Mouse (Mus musculus): ENCODE data around the gene Fkbp3. TPM values are rescaled to one million over a fixed set of nuclear protein-coding genes. Genes with fewer than 3 reads are reported as not detected.

Gene Fkbp3
- total and polyA plus RNA-seq, 3 experiments: 167 to 173 TPM; not detected in 1

DNA sequence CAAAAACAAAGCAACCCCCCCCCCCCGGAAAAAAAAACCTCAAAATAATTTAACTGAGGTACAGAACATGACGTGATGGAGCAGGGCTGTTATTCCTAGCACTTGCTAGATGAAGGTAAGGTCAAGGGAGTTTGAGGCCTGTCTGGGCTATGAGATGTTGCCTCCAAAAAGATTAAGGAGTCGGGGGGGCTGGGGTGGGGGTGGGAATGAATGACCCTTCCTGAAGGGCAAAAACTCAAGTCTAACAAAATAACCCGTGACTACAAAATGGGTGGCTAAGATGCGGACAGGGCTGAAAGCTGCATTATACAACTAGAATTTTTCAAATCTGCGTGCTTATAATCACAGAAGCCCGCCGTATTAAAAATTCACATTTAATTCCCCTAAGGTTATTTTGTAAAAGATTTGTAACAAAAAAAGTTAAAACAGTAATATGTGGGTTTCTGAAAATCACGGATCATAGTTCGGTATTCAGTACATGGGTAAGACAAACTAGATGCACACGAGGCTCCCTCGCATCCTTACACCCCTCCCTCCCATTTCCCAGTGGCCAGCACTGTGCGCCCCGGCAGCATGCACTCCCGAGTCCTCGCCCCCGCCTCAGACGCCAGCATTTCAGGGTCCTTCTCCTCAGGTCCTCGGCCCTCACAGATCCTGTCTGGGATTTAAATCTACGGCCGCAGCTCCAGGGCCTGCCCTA lies 746 bp downstream of the Fkbp3 start:
- H3K27ac ChIP-seq (ENCODE audit: control insufficient read depth, low read depth, low read length): peak overlapping the region; percentile 62
- peak overlapping the region; percentile 91 for H3K9ac ChIP-seq (ENCODE audit: control insufficient read depth, low read depth, low read length, poor library complexity, severe bottlenecking)
- peak overlapping the region; percentile 84 to 86 for H3K4me3 ChIP-seq (ENCODE audit: control insufficient read depth in 1 of 2, insufficient read depth in 1 of 2, low read depth in 2 of 2, low read length in 2 of 2)
- H3K36me3 ChIP-seq (ENCODE audit: control insufficient read depth in 1 of 2, insufficient read depth in 2 of 2, low read length in 2 of 2): peaks cover 3 to 19% of the 10 kb centered on the region in 2 experiments; a peak in 3 of 4 replicates
- no peak for DNase-seq (ENCODE audit: low read depth, low spot score)
- H3K4me1 ChIP-seq (ENCODE audit: control insufficient read depth in 1 of 2, insufficient read depth in 2 of 2, low read length in 2 of 2): peaks cover 0 to 8% of the 10 kb centered on the region in 2 experiments; a peak in 2 of 4 replicates
- no peaks in the 10 kb centered on the region for H3K9me3 ChIP-seq (replicated peaks; ENCODE audit: insufficient read depth, low read length)
- H3K27me3 ChIP-seq (ENCODE audit: control insufficient read depth in 1 of 2, insufficient read depth in 2 of 2, low read length in 2 of 2): no peaks in the 10 kb centered on the region
- TF ChIP-seq KAT2A (conservative IDR thresholded peaks at IDR 0.05; ENCODE audit: low read depth, low read length) (no peak), POLR2AphosphoS5 (IDR thresholded peaks at IDR 0.05; ENCODE audit: borderline replicate concordance, low read depth, low read length) (no peak), SIN3A (IDR thresholded peaks at IDR 0.05; ENCODE audit: low read length) (no peak), ELF1 (IDR thresholded peaks at IDR 0.05; ENCODE audit: low read depth, low read length) (no peak), E2F4 (IDR thresholded peaks at IDR 0.05; ENCODE audit: borderline replicate concordance, low read depth, low read length) (no peak), ZMIZ1 (IDR thresholded peaks at IDR 0.05; ENCODE audit: low read depth, low read length) (no peak), MAZ (IDR thresholded peaks at IDR 0.05; ENCODE audit: low read depth, low read length) (0 out of 2 replicates have a peak, but pooled peaks have one; percentile 19), JUND (IDR thresholded peaks at IDR 0.05; ENCODE audit: low read depth, low read length) (no peak), MXI1 (IDR thresholded peaks at IDR 0.05; ENCODE audit: low read depth, low read length) (peak; percentile 58; the same call in 1 of the 2 replicates), USF1 (IDR thresholded peaks at IDR 0.05; ENCODE audit: low read depth, low read length) (no peak), EP300 (IDR thresholded peaks at IDR 0.05; ENCODE audit: low read depth in 1 of 2, low read length in 2 of 2) (no peak)
- peaks cover 30% of the 10 kb centered on the region for H3K79me2 ChIP-seq (ENCODE audit: control insufficient read depth, insufficient read depth, low read length, poor library complexity)

DNA sequence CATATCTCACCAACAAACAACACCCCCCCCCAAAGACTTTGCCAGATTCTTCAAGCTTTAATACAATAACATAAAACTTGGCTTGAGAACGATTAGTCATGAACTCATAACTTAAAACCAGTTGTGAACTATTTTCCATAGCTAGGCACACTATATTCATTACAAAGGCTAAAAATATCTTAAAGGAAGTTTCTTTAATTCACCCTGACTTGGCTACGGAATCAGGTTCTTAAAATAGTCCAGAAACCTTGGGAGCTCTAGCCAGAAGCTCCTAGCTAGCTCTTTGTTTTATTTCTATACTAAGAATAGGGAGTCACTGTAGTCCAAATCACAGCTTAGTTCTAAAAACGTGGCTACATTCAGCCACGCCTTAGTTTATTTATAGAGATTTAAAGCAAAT lies 5.4 kb downstream of the Fkbp3 start:
- peaks cover 19 to 38% of the 10 kb centered on the region in 2 experiments for H3K36me3 ChIP-seq (ENCODE audit: control insufficient read depth in 1 of 2, insufficient read depth in 2 of 2, low read length in 2 of 2)
- no peak overlapping the region for H3K4me3 ChIP-seq (ENCODE audit: control insufficient read depth in 1 of 2, insufficient read depth in 1 of 2, low read depth in 2 of 2, low read length in 2 of 2)
- peaks cover 10 to 11% of the 10 kb centered on the region in 2 experiments for H3K4me1 ChIP-seq (ENCODE audit: control insufficient read depth in 1 of 2, insufficient read depth in 2 of 2, low read length in 2 of 2)
- peaks cover 10% of the 10 kb centered on the region for H3K79me2 ChIP-seq (ENCODE audit: control insufficient read depth, insufficient read depth, low read length, poor library complexity)
- no peak overlapping the region for H3K9ac ChIP-seq (ENCODE audit: control insufficient read depth, low read depth, low read length, poor library complexity, severe bottlenecking)
- no peak overlapping the region for H3K27ac ChIP-seq (ENCODE audit: control insufficient read depth, low read depth, low read length)
- no peak for DNase-seq (ENCODE audit: low read depth, low spot score)
- no peaks in the 10 kb centered on the region for H3K9me3 ChIP-seq (replicated peaks; ENCODE audit: insufficient read depth, low read length)
- TF ChIP-seq HCFC1 (IDR thresholded peaks at IDR 0.05; ENCODE audit: low read depth, low read length): no peak
- H3K27me3 ChIP-seq (ENCODE audit: control insufficient read depth in 1 of 2, insufficient read depth in 2 of 2, low read length in 2 of 2): no peaks in the 10 kb centered on the region

DNA sequence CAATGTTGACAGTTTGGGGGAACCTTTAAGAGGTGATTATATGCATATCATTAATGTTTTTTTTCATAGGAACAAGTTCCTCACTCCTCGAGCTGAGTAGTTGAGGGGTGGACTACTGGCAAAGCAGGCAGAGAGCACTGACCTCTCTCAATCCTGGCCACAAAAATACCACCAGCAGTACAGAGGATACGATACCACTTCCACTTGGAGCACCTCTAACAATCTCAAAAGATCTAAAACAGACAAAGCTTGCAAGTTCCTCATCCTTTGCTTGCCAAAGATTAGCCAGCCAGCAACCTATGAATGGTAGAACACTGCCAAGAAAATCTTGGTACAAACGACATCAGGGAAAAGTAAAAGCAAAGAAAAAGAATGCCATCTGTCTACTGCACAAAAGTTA lies 7.6 kb downstream of the Fkbp3 start:
- Histone ChIP-seq H3K27ac (ENCODE audit: control insufficient read depth, low read depth, low read length) (no peak overlapping the region), H3K9me3 (replicated peaks; ENCODE audit: insufficient read depth, low read length) (no peaks in the 10 kb centered on the region), H3K79me2 (ENCODE audit: control insufficient read depth, insufficient read depth, low read length, poor library complexity) (no peaks in the 10 kb centered on the region), H3K27me3 (ENCODE audit: control insufficient read depth in 1 of 2, insufficient read depth in 2 of 2, low read length in 2 of 2) (no peaks in the 10 kb centered on the region), H3K4me3 (ENCODE audit: control insufficient read depth in 1 of 2, insufficient read depth in 1 of 2, low read depth in 2 of 2, low read length in 2 of 2) (no peak overlapping the region), H3K9ac (ENCODE audit: control insufficient read depth, low read depth, low read length, poor library complexity, severe bottlenecking) (no peak overlapping the region), H3K4me1 (ENCODE audit: control insufficient read depth in 1 of 2, insufficient read depth in 2 of 2, low read length in 2 of 2) (peaks cover 7 to 11% of the 10 kb centered on the region in 2 experiments), H3K36me3 (ENCODE audit: control insufficient read depth in 1 of 2, insufficient read depth in 2 of 2, low read length in 2 of 2) (peaks cover 27 to 29% of the 10 kb centered on the region in 2 experiments)
- DNase-seq (ENCODE audit: low read depth, low spot score): peak; percentile 57
- TF ChIP-seq MEF2A (IDR thresholded peaks at IDR 0.05; ENCODE audit: extremely low read depth, insufficient replicate concordance, low read depth, low read length, poor library complexity, severe bottlenecking) (no peak), SIN3A (IDR thresholded peaks at IDR 0.05; ENCODE audit: low read length) (no peak), POLR2AphosphoS2 (IDR thresholded peaks at IDR 0.05; ENCODE audit: low read length) (no peak), UBTF (IDR thresholded peaks at IDR 0.05; ENCODE audit: borderline replicate concordance, insufficient read depth, low read depth, low read length) (no peak), GATA1 (IDR thresholded peaks at IDR 0.05; ENCODE audit: low read depth, low read length) (peak; percentile 34; the same call in 1 of the 2 replicates), NRF1 (IDR thresholded peaks at IDR 0.05; ENCODE audit: insufficient read depth, low read depth, low read length, poor library complexity, severe bottlenecking) (no peak), MAZ (IDR thresholded peaks at IDR 0.05; ENCODE audit: low read depth, low read length) (no peak), GABPA (IDR thresholded peaks at IDR 0.05; ENCODE audit: low read depth, low read length) (no peak), RCOR1 (IDR thresholded peaks at IDR 0.05; ENCODE audit: low read depth, low read length) (peak; percentile 69; the same call in 1 of the 2 replicates)

All from MEL (cell line).